Mouse (Mus musculus): ENCODE data around the gene Tmprss9. TPM values are rescaled to one million over a fixed set of nuclear protein-coding genes. Genes with fewer than 3 reads are reported as not detected.

The Tmprss9 gene
- polyA plus RNA-seq, 1 experiment from 2014 or later = not detected

DNA sequence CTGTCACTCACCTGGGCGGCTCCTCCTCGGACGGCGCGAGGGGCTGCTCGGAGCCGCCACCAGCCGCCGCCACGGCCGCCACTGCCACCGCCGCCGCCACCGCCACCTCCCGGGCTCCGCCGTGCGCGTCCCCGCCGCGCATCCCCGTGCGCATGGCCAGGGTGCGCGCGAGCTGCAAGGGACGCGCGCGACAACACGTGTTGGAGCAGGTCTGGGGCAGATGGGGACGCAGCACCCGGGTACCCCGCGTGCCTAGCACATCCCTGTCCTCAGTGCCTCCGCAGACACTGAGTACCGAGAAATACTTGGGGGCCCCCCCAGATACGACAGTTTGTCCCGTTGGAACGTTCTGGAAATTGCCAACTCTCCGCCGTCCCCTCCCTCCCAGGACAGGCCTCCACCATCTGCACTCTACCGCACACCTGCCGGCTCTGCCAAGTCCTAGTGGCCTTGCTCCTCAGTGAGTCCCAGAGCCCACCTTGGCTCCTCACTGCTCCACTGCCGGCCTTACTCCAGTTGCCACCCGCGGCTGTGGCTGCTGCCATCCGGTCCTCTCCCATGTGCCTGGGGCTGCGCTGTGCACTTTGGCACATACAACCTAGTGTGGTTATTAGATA is 27.6 kb upstream of the Tmprss9 start, which contains the start of gene Lingo3:
TSS of gene Lingo3 (minus strand) at position 109 of the 617 bp plus-strand sequence.
- Histone ChIP-seq H3K4me3 (replicated peaks) (peak within 1 kb of the TSS; percentile 32), H3K4me1 (replicated peaks) (peaks cover 16% of the 10 kb centered on the region), H3K4me2 (peak within 1 kb of the TSS; percentile 46), H3K27me3 (peaks cover 83% of the 10 kb centered on the region), H3K27ac (replicated peaks) (no peak within 1 kb of the TSS), H3K9ac (no peak within 1 kb of the TSS), H3K9me3 (replicated peaks) (no peaks in the 10 kb centered on the region), H3K36me3 (replicated peaks) (no peaks in the 10 kb centered on the region)
- ATAC-seq (ENCODE audit: insufficient read depth) = no peak
- 6% methylated on average over 51 of the region's 51 CpGs for WGBS (ENCODE audit: insufficient replicate concordance)

GRCm38 (mm10) chr10:80845055-80845693 is 26.5 kb upstream of the Tmprss9 start:
- no peak overlapping the region for H3K9ac ChIP-seq
- ATAC-seq (ENCODE audit: insufficient read depth) = no peak
- no peak overlapping the region for H3K27ac ChIP-seq (replicated peaks)
- H3K4me1 ChIP-seq (replicated peaks) = peaks cover 23% of the 10 kb centered on the region
- H3K36me3 ChIP-seq (replicated peaks) = no peaks in the 10 kb centered on the region
- 58% methylated on average over 8 of the region's 8 CpGs for WGBS (ENCODE audit: insufficient replicate concordance)
- H3K27me3 ChIP-seq = peaks cover 72% of the 10 kb centered on the region
- H3K4me3 ChIP-seq (replicated peaks) = no peak overlapping the region
- H3K4me2 ChIP-seq = no peak overlapping the region
- no peaks in the 10 kb centered on the region for H3K9me3 ChIP-seq (replicated peaks)

DNA sequence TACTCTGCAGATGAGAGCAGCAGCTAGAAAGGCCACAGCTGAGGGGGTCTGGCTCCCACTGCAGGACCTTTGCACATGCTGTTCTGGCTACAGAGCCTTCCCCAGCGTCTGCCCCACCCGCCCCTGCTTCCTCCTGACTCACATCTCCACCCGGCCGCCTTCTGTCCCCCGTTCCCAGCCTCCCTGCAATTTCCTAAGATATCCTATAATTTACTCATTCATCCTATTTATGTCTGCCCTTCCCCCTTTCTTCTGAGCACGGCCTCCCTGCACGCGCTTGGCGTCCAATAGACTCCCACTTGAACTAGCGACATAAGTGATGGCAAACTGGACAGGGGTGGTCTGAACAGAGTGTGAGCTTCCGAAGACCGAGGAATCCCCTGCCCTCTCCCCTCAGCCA is 25.9 kb upstream of the Tmprss9 start:
- Histone ChIP-seq H3K4me3 (replicated peaks) (no peak overlapping the region), H3K4me1 (replicated peaks) (peaks cover 26% of the 10 kb centered on the region), H3K4me2 (no peak overlapping the region), H3K27ac (replicated peaks) (no peak overlapping the region), H3K36me3 (replicated peaks) (no peaks in the 10 kb centered on the region), H3K27me3 (peaks cover 66% of the 10 kb centered on the region), H3K9ac (no peak overlapping the region), H3K9me3 (replicated peaks) (no peaks in the 10 kb centered on the region)
- no peak for ATAC-seq (ENCODE audit: insufficient read depth)
- WGBS (ENCODE audit: insufficient replicate concordance) = 65% methylated on average over 12 of the region's 12 CpGs

- Histone ChIP-seq H3K9ac (no peak overlapping the region), H3K4me1 (replicated peaks) (peaks cover 43% of the 10 kb centered on the region), H3K9me3 (replicated peaks) (no peaks in the 10 kb centered on the region), H3K4me2 (peak overlapping the region; percentile 4; the same call in 1 of the 2 replicates), H3K27ac (replicated peaks) (peak overlapping the region; percentile 54; the same call in 1 of the 2 replicates), H3K4me3 (replicated peaks) (no peak overlapping the region), H3K27me3 (peaks cover 38% of the 10 kb centered on the region), H3K36me3 (replicated peaks) (peaks cover 26% of the 10 kb centered on the region)
- peak; percentile 65 for ATAC-seq (ENCODE audit: insufficient read depth)
- 3% methylated on average over 10 of the region's 10 CpGs for WGBS (ENCODE audit: insufficient replicate concordance)
Observed at GRCm38 (mm10) chr10:80848571-80848970, 23.1 kb upstream of the Tmprss9 start.

GRCm38 (mm10) chr10:80854913-80855748 is 16.5 kb upstream of the Tmprss9 start, which contains the start of the genes Lsm7 and Sppl2b:
Lsm7 (minus strand) TSS chr10:80855209.
Sppl2b (plus strand) TSS chr10:80855275.
- peak within 1 kb of the TSS; percentile 93 for H3K4me2 ChIP-seq
- peak; percentile 11 for ATAC-seq (ENCODE audit: insufficient read depth)
- peak within 1 kb of the TSS; percentile 99 for H3K27ac ChIP-seq (replicated peaks)
- no peaks in the 10 kb centered on the region for H3K9me3 ChIP-seq (replicated peaks)
- H3K27me3 ChIP-seq = no peaks in the 10 kb centered on the region
- H3K4me3 ChIP-seq (replicated peaks) = peak within 1 kb of the TSS; percentile 96
- H3K4me1 ChIP-seq (replicated peaks) = peaks cover 80% of the 10 kb centered on the region
- peak within 1 kb of the TSS; percentile 95 for H3K9ac ChIP-seq
- WGBS (ENCODE audit: insufficient replicate concordance) = under 1% methylated on average over 81 of the region's 81 CpGs
- peaks cover 29% of the 10 kb centered on the region for H3K36me3 ChIP-seq (replicated peaks)

- Histone ChIP-seq H3K4me2 (peak overlapping the region; percentile 93), H3K4me1 (replicated peaks) (peaks cover 82% of the 10 kb centered on the region), H3K27ac (replicated peaks) (peak overlapping the region; percentile 99), H3K36me3 (replicated peaks) (peaks cover 33% of the 10 kb centered on the region), H3K27me3 (no peaks in the 10 kb centered on the region), H3K9ac (peak overlapping the region; percentile 95), H3K9me3 (replicated peaks) (no peaks in the 10 kb centered on the region), H3K4me3 (replicated peaks) (peak overlapping the region; percentile 96)
- 7% methylated on average over 11 of the region's 11 CpGs for WGBS (ENCODE audit: insufficient replicate concordance)
- no peak for ATAC-seq (ENCODE audit: insufficient read depth)
Observed at GRCm38 (mm10) chr10:80855749-80856073, 15.9 kb upstream of the Tmprss9 start.

DNA sequence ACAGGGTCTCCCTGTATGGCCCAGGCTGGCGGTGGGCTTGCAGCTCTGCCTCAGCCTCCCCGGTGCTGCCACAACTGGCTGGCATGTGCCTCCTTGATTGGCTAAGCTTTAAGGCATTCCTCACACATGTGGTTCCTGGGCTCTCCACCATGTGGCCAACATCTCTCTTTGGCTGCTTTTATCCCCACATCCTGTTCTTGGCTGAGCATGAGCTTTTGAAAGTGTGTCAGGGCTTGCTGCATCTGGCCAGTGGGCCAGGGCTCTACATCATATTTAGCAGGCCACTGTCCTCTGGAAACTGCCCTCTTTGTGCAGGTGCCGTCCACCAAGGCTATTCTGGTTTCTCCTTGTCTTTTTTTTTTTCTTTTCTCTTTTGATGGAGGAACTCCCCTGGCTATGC is 15.4 kb upstream of the Tmprss9 start:
- Histone ChIP-seq H3K9me3 (replicated peaks) (no peaks in the 10 kb centered on the region), H3K4me2 (peak overlapping the region; percentile 93), H3K9ac (peak overlapping the region; percentile 95), H3K36me3 (replicated peaks) (peaks cover 33% of the 10 kb centered on the region), H3K4me3 (replicated peaks) (peak overlapping the region; percentile 96), H3K27ac (replicated peaks) (peak overlapping the region; percentile 99), H3K4me1 (replicated peaks) (peaks cover 84% of the 10 kb centered on the region), H3K27me3 (no peaks in the 10 kb centered on the region)
- ATAC-seq (ENCODE audit: insufficient read depth) = no peak
- WGBS (ENCODE audit: insufficient replicate concordance) = 30% methylated on average over 3 of the region's 3 CpGs

DNA sequence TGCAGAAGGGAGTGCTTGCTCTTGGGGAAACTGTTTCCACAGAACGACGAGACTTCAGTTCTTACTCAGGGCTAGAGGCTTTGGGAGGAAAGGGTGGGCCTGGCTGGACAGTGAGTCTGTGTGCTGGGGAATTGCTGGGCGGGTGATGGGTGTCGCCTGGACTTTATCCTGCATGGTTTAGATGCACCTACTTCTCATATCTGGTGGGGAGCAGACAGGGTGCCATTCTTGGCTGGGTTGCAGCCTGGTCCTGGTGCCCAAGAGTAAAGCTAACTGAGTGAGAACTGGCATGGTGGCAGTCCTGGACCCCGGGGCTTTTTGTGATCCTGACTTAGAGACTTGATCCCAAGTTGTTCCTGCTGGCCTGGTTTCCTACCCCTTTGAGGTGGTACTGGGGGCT is 14.7 kb upstream of the Tmprss9 start:
- ATAC-seq (ENCODE audit: insufficient read depth) = peak; percentile 32
- H3K9ac ChIP-seq = peak overlapping the region; percentile 95
- H3K36me3 ChIP-seq (replicated peaks) = peaks cover 33% of the 10 kb centered on the region
- H3K27ac ChIP-seq (replicated peaks) = peak overlapping the region; percentile 99
- peak overlapping the region; percentile 93 for H3K4me2 ChIP-seq
- no peaks in the 10 kb centered on the region for H3K27me3 ChIP-seq
- WGBS (ENCODE audit: insufficient replicate concordance) = 31% methylated on average over 5 of the region's 5 CpGs
- peak overlapping the region; percentile 96 for H3K4me3 ChIP-seq (replicated peaks)
- peaks cover 91% of the 10 kb centered on the region for H3K4me1 ChIP-seq (replicated peaks)
- H3K9me3 ChIP-seq (replicated peaks) = no peaks in the 10 kb centered on the region

DNA sequence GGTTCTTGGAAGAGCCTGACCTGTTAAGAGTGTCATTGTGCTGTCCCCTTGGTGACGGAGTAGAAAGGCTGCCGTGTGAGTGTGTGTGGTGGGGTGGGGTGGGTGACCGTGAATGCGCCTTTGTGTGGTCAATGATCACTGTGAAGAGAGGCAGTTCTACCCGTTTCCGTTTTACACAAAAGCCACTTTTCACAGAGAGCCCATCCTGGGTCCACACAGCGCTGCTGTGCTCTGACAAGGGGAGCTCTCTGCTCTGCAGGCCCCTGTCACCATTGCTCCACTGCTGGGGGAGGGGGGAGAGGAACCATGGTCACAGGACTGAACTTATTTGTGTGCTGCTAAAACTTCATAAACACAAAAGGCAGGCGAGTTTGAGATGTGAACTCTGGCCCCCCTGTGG is 14.3 kb upstream of the Tmprss9 start:
- Histone ChIP-seq H3K4me3 (replicated peaks) (peak overlapping the region; percentile 96), H3K4me1 (replicated peaks) (peaks cover 91% of the 10 kb centered on the region), H3K27ac (replicated peaks) (peak overlapping the region; percentile 99), H3K27me3 (no peaks in the 10 kb centered on the region), H3K9ac (peak overlapping the region; percentile 95), H3K9me3 (replicated peaks) (no peaks in the 10 kb centered on the region), H3K36me3 (replicated peaks) (peaks cover 33% of the 10 kb centered on the region), H3K4me2 (peak overlapping the region; percentile 93)
- ATAC-seq (ENCODE audit: insufficient read depth) = no peak
- 28% methylated on average over 8 of the region's 8 CpGs for WGBS (ENCODE audit: insufficient replicate concordance)

- H3K4me2 ChIP-seq = peak overlapping the region; percentile 93
Observed at GRCm38 (mm10) chr10:80857848-80858247, 13.8 kb upstream of the Tmprss9 start.

More at GRCm38 (mm10) chr10:80857848-80858247, 13.8 kb upstream of the Tmprss9 start:
- peak overlapping the region; percentile 96 for H3K4me3 ChIP-seq (replicated peaks)
- peak overlapping the region; percentile 95 for H3K9ac ChIP-seq
- H3K27ac ChIP-seq (replicated peaks) = peak overlapping the region; percentile 99
- H3K9me3 ChIP-seq (replicated peaks) = no peaks in the 10 kb centered on the region
- peaks cover 93% of the 10 kb centered on the region for H3K4me1 ChIP-seq (replicated peaks)
- peaks cover 35% of the 10 kb centered on the region for H3K36me3 ChIP-seq (replicated peaks)
- H3K27me3 ChIP-seq = no peaks in the 10 kb centered on the region
- WGBS (ENCODE audit: insufficient replicate concordance) = 19% methylated on average over 3 of the region's 3 CpGs
- ATAC-seq (ENCODE audit: insufficient read depth) = peak; percentile 80
